Mouse (Mus musculus) neural tube, embryonic 10.5 days (tissue): ENCODE results near the gene Fscn2.

Source experiments
- DNase-seq: peaks from one replicate; pipeline ENCODE4 v3.0.0-alpha.2; 2017; ENCODE audit warnings: low spot score; ENCODE audit errors: extremely low spot score

The Fscn2 gene

GRCm38 (mm10) chr11:120361295-120361694 lies at the start of gene Fscn2:
TSS of gene Fscn2 (plus strand) at chr11:120361534.
- no peak for DNase-seq

- no peak for DNase-seq
These were observed 49.8 kb upstream of the Fscn2 start for GRCm38 (mm10) chr11:120311561-120311960.

- DNase-seq: peak; percentile 13
These were observed 49.3 kb upstream of the Fscn2 start for GRCm38 (mm10) chr11:120312069-120312468.

GRCm38 (mm10) chr11:120313906-120314685 lies 47.2 kb upstream of the Fscn2 start:
- peak; percentile 11 for DNase-seq

GRCm38 (mm10) chr11:120314721-120315415 lies 46.5 kb upstream of the Fscn2 start:
- peak; percentile 12 for DNase-seq

GRCm38 (mm10) chr11:120315416-120315761 lies 45.9 kb upstream of the Fscn2 start:
- peak; percentile 43 for DNase-seq

- peak; percentile 90 for DNase-seq
These were observed 45.3 kb upstream of the Fscn2 start for GRCm38 (mm10) chr11:120315832-120316689.

GRCm38 (mm10) chr11:120316690-120317254 lies 44.6 kb upstream of the Fscn2 start:
- DNase-seq: peak; percentile 44

GRCm38 (mm10) chr11:120317456-120317855 lies 43.9 kb upstream of the Fscn2 start:
- peak; percentile 13 for DNase-seq

- peak; percentile 8 for DNase-seq
These were observed 42.0 kb upstream of the Fscn2 start for GRCm38 (mm10) chr11:120319310-120319709.

- peak; percentile 9 for DNase-seq
These were observed 41.2 kb upstream of the Fscn2 start for GRCm38 (mm10) chr11:120320156-120320555.

GRCm38 (mm10) chr11:120335431-120336021 lies 25.8 kb upstream of the Fscn2 start:
- peak; percentile 5 for DNase-seq

GRCm38 (mm10) chr11:120337447-120337846 lies 23.9 kb upstream of the Fscn2 start:
- DNase-seq: peak; percentile 10

GRCm38 (mm10) chr11:120338786-120339185 lies 22.5 kb upstream of the Fscn2 start:
- no peak for DNase-seq

GRCm38 (mm10) chr11:120339978-120340513 lies 21.3 kb upstream of the Fscn2 start:
- peak; percentile 11 for DNase-seq

GRCm38 (mm10) chr11:120341661-120342060 lies 19.7 kb upstream of the Fscn2 start:
- peak; percentile 13 for DNase-seq

- DNase-seq: peak; percentile 13
These were observed 18.6 kb upstream of the Fscn2 start for GRCm38 (mm10) chr11:120342656-120343160.

GRCm38 (mm10) chr11:120343519-120344309 lies 17.6 kb upstream of the Fscn2 start:
- DNase-seq: peak; percentile 43

- DNase-seq: peak; percentile 47
These were observed 16.9 kb upstream of the Fscn2 start for GRCm38 (mm10) chr11:120344310-120344920.
